Mouse (Mus musculus) left cerebral cortex, adult 2 months (tissue): Measurements from ENCODE around the gene Zfyve9. TPM values are rescaled to one million over a fixed set of nuclear protein-coding genes. Genes with fewer than 3 reads are reported as not detected.

Experiments used
- DNase-seq, 2 experiments: peaks; one replicate each; pipeline ENCODE4 v3.0.0; 2021 to 2022; ENCODE audit warnings: low spot score in 2 of 2, mixed read lengths in 1 of 2; ENCODE audit errors: extremely low spot score in 1 of 2
- H3K27ac ChIP-seq: fragments of 200-600 bp; 2 replicates; pipeline ENCODE4 v1.8.1; 2022
- H3K4me3 ChIP-seq: fragments of 200-600 bp; 2 replicates; pipeline ENCODE4 v1.8.1; 2022
- CTCF ChIP-seq: fragments of 200-600 bp; IDR thresholded peaks from 2 replicates; pipeline ENCODE4 v1.8.1; 2022; ENCODE audit warnings: antibody characterized with exemption, mild to moderate bottlenecking, moderate library complexity
- intact Hi-C: fragments of 180-260 bp; cut with DNase I; formaldehyde crosslinking; loops from one replicate; pipeline ENCODE4 v1.15.1; 2025
- total RNA-seq, 2 experiments: library from RNA; stranded (reverse); gene quantifications; 2 replicates each; pipeline ENCODE4 v1.2.3; 2021

Zfyve9 gene
- total RNA-seq, 2 experiments from 2014 or later, result 66.4 to 78.5 TPM

DNA sequence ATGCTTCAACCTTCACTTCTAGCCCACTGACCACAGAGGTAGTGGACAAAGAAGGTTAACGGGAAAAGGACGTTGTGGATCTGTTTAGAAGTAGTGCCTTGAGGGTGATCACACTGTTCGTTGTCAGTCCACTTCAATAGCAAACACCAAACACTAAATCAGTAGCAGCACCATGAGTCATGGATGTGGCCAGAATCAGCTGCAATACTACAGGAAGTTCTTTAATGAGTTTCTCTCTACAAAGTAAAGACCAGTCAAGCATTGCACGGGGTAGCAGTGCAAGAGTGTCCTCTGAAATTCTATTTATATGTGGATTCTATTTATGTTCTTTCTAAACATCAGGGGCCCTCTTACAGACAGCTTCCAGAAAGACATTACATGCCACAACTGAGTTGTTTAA, 182.3 kb downstream of the Zfyve9 start:
- no peak for DNase-seq
- no peak overlapping the region for H3K27ac ChIP-seq
- no peak overlapping the region for H3K4me3 ChIP-seq
- no peak for TF ChIP-seq CTCF
- intact Hi-C loops, result no loop called here

DNA sequence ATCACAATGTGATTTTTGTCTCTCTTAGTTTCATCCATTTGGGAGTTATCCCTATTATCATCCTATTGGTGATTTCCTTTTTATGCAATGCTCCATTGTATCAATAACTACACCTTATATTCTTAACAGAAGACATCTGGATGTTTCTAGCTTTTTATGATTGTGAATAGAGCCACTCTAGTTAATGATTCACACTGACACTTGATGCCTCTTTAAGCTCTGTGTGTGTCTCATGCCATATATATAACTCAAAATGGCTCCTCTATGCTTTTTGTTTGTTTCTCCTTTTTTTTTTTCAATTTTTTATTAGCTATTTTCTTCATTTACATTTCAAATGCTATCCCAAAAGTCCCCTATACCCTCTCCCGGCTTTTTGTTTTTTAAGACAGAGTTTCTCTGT, 184.8 kb downstream of the Zfyve9 start:
- intact Hi-C loops, result no loop called here
- no peak overlapping the region for H3K27ac ChIP-seq
- no peak for TF ChIP-seq CTCF
- no peak overlapping the region for H3K4me3 ChIP-seq
- no peak for DNase-seq

DNA sequence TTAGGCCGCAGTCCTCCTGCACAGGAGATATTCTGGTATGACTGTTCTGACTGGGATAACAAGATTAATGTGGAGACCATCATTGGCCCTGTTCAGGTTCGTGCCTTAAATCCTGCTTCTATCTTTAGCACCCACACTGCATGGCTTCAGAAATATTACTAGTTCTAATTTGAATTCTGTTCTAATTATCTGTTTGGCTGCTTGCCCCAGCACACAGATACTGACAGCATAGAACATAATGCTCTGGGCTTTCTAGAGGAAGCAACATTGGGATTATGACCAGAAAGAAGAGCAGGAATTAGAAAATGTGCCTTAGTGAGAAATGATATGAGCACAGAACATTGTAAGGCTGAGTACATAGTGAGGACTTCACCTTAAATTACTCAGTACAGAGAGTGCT, 187.2 kb downstream of the Zfyve9 start:
- Histone ChIP-seq H3K4me3 (no peak overlapping the region), H3K27ac (no peak overlapping the region)
- intact Hi-C loops, result no loop called here
- no peak for DNase-seq
- TF ChIP-seq CTCF, result no peak

Other genes with a start within 250 kb of the Zfyve9 start
- 10 to 100 TPM; 28.5 to 29.3 TPM for gene Prpf38a, start 201.5 kb downstream of the Zfyve9 start, total RNA-seq
- gene Orc1, start 201.4 kb downstream of the Zfyve9 start, total RNA-seq, result not detected
- 10 to 100 TPM; 35.5 to 40.3 TPM for gene Cc2d1b, start 160.9 kb downstream of the Zfyve9 start, total RNA-seq
- 1 to 10 TPM in 1 of 2 experiments, under 1 TPM in 1; 0.93 to 1.6 TPM for gene 3110021N24Rik, start 61.1 kb downstream of the Zfyve9 start, total RNA-seq
- 10 to 100 TPM; 88.9 to 97.3 TPM for gene Btf3l4, start 52.8 kb upstream of the Zfyve9 start, total RNA-seq
- gene Txndc12, start 53.8 kb upstream of the Zfyve9 start, total RNA-seq, result 10 to 100 TPM; 35.4 to 40.2 TPM
- 10 to 100 TPM; 17.6 to 20.3 TPM for gene Kti12, start 67.0 kb upstream of the Zfyve9 start, total RNA-seq
- not detected for gene A730015C16Rik, start 67.8 kb upstream of the Zfyve9 start, total RNA-seq
- 10 to 100 TPM; 79.7 to 81.2 TPM for gene Rab3b, start 98.3 kb upstream of the Zfyve9 start, total RNA-seq
- gene Nrd1, start 219.9 kb upstream of the Zfyve9 start, total RNA-seq, result 100 to 1,000 TPM; 137 to 158 TPM